Mouse (Mus musculus) liver (tissue): ENCODE data around the gene Esp6.
"Not testable (repeated sequence)": the region's sequence is repeated elsewhere in the genome, so short reads cannot be mapped to it uniquely, and the experiment has no call there.

ENCODE experiments used
- DNase-seq: peaks from one replicate; pipeline ENCODE4 v3.0.0-alpha.2; 2020; ENCODE audit warnings: mixed read lengths

Gene Esp6

DNA sequence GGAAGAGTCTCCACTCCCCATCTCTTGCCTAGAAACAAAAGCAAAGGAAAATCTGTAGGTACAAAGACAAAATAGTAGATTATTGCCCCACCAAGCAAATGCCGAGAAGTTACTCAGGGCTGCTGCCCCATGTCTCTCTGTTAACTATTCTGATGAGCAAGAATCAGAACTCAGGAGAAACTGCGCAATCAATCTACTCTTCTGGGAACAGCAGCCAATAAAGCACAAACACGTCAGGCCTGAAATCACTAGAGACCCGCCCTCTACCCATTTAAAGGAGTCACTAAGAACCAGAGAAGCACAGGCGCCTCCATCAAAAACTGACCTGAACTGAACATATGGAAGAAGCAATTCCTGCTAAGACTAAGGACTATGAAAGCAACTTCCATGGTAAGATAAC lies at the start of gene Esp6:
Esp6 (plus strand) TSS at position 301 of the 400 bp plus-strand sequence.
- no peak for DNase-seq

GRCm38 (mm10) chr17:40519818-40520217 lies 41.5 kb upstream of the Esp6 start, which contains the start of gene Esp8:
Gene Esp8 (plus strand): TSS chr17:40520022.
- DNase-seq = no peak

DNA sequence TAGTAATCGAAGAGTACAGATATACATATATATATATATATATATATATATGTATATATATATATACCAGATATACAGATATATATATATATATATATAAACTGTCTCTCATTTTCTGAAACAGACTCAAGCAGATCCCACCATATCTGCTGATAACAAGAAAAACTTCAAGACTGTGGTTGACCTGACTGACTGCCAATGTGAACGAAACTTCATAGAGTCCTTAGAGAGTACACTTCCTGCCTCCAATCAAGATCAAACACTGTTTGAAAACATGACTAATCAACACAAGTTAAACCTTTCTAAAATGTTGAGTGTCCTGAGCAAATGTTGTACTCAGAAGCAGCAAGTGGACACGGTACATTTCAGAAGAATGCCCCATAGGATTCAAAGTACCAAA lies 31.5 kb upstream of the Esp6 start:
- no peak for DNase-seq

GRCm38 (mm10) chr17:40531147-40531546 lies 30.2 kb upstream of the Esp6 start:
- no peak for DNase-seq

GRCm38 (mm10) chr17:40547005-40547404 lies 14.3 kb upstream of the Esp6 start:
- DNase-seq = not testable (repeated sequence)

GRCm38 (mm10) chr17:40553470-40553869 lies 7.8 kb upstream of the Esp6 start:
- DNase-seq = no peak

DNA sequence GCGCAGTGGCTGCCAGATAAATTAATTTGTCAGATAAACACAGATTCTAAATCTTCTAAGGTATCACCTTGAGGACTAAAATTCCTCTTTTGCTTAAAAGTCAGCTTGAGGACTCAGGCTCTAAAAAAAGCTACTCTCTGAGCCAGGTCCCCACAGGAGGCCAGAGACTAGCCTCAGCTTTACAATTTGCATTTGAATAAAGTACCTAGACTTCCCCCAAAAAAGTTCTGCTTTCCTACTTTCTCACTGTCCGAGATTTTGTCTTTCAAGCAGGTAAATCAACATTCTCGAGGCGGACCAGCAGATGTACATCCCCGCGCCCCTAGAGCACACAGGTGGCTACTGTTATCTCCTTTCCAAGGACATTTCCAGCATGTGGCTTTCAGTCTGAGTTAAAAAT lies 22.6 kb downstream of the Esp6 start:
- not testable (repeated sequence) for DNase-seq

DNA sequence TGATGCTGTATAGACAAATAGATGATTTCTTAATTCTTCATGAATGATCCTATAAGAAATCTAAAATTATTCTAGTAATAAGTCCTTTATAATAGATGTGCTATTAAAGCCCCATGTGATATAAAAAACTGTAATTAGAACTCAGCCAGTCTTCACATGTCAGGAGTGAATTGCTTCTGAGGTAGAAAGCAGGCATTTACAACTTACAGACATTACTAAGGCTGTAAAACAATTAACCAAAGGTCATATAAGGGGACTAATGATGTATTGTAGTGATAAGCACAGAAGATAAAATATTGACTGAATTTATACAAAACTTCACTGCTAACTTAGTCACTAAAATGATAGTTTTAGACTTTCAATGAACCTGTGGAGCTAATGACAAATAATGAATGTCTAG lies 30.0 kb downstream of the Esp6 start:
- no peak for DNase-seq

- no peak for DNase-seq
These were observed 37.0 kb downstream of the Esp6 start, which contains the start of gene Esp4 for GRCm38 (mm10) chr17:40598294-40598693. Gene Esp4 (plus strand): TSS chr17:40598594.
